Mouse (Mus musculus) frontal cortex, adult (tissue): ENCODE measurements at regions not wholly inside any gene's neighbourhood (a gene's known extent, or its start where the extent isn't known, plus 50 kb on each side); places are given as distances from the start of the nearest gene placed in this dataset.

Experiments used
- ATAC-seq: cut with Nextera tagmentation; 2 replicates; pipeline ENCODE4 v1.9.2; 2017; ENCODE audit warnings: mild to moderate bottlenecking, moderate library complexity, mixed read lengths; ENCODE audit not compliant: low TSS enrichment

DNA sequence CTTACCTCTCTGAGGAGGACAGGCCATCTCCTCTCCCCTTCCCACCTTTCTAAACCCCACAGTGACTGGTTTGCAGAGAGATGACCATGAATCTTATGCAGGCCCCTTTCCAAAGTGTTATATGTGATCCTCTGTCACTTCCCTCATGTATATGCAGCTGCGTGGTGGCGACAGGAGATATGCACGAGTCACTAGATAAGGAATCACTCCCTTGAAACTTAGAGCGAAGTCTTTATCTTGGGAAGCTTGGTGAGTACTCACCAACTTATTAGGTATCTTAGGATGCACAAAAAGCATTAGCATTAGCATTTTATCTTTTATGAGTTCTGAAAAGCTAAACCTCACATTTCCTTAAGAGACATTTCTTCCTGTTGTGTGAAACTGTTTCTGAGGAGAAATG is 421.9 kb downstream of the Tmem161b start:
- no peak for ATAC-seq

DNA sequence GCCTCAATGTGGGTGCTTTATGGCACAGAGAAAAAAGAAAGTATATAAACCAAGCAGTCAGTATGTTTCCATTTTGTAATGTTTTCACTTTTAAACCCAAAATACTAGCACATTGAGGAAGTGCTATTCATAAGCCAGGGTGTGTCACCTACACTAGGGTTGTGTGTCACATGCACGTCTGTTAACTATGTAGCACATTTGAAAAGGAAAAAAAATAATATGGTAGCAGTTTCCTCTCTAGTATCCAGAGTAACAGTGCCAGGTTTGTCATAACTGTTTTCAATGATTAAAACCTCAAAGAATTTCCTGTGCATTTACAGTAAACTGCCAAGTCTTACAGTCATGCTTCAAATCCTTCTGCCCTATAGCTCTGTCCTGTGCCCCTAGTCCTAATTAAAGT is 424.8 kb downstream of the Tmem161b start:
- no peak for ATAC-seq

DNA sequence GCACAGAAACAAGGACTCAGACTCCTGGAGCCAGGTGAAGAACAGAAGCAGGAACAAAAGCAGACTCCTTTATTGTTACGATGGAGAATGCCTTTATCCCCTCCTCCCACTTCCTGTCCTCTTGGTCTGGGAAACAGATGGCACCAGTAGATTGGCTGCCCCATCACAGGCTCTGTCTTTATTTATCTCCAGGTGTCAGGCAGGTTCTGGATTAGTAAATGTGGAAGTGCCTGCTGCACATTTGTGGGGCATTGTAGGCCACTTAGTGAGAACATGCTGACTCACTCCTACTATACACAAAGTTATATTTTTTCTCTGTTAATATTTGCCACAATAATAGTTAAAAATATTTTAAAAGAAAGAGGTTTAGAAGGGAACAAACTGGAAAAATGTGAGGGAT is 426.0 kb downstream of the Tmem161b start:
- ATAC-seq = no peak

DNA sequence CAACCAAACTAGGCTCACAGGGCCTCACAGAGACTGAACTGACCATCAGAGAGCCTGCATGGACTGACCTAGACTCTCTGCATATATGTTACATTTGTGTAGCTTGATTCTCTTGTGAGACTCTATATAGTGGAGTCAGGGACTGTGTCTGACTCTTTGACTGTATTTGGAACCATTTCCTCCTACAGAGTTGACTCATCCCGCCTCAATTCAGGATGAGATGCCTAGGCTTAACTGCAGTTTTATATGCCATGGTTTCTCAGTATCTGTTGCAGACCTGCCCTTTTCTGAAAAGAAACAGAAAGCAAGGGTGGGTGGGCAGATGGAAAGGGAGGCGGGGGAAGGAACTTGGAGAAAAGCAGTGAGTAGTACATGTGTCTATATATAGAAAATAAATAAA is 441.9 kb downstream of the Tmem161b start:
- ATAC-seq = peak; percentile 80

DNA sequence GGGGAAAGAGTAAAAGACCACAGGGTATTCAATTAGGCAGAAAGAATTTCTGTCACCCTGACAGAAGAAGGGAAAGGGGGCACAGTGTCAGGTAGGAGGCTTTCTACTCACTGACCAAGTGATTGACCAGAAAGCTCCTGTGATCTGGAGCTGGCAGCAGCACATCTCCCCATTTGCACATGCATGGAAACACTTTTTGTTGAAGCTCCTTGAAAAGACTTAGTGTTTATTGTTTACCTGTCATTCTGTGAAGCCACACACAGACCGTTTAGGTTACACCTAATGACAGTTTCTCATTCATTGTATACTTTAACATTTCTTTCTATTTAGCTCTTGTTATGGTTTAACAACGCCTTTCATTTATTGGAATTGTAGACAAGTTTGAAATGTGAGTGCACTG is 458.9 kb downstream of the Tmem161b start:
- ATAC-seq = no peak

DNA sequence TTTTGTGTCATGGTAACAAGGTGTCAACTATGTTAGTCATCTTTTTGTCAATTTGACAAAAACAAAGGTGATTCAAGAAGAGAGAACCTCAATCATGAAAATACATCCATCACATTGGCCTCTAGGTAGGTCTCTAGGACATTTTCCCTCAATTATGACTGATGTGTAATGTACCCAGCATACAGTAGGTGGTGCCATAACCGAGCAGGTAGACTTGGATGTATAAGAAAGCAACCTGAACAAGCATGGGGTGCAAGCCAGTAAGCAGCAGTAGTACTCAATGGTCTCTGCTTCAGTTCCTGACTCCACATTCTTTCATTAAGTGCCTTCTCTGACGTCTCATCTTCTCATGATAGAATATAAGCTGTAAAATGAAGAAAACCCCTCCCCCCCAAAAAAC is 463.8 kb downstream of the Tmem161b start:
- peak; percentile 82 for ATAC-seq

DNA sequence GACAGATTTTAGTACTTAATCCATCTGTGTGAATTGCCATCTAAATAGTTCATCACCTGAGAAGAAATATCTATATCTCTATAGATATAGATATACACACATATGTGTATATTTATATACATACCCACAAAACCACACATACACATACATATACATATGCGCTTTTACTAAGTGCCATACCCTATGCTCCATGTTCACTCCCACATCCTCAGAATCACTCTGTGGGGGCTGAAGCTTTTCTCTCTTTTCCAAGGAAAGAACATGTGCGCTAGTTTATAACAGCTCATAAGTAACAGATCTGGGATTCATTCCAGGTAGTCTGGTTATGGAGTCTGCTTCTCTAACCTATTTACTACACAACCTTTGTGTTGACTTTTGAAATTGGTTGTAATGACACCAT is 471.4 kb downstream of the Tmem161b start:
- peak; percentile 80 for ATAC-seq

DNA sequence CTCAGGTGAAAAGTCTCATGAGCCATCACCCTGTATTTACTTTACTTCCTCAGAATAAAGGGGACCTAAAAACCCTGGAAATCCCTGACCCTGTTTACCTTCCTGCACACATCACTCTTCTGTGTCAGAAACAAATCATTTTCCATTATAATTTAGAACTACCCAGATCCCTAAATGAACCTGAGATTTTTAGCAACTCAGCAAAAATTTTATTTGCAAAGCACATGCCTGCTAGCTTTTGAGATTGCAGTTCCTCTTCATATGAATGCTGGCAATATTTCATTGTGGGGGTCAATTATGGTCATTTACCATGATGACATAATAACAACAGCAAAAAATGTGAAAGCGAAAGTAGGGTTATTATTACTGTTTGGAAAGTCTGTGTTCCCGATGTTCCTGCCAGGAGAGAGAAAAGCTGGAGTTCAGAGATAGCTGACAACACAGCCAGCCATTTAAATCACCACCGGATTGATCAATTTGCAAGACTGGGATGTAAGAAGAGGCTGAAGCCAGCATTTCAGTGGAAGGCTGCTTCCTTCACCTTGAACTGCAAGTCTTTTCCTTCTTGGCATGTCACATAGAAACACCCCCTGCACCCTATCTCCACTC is 476.5 kb downstream of the Tmem161b start:
- ATAC-seq = no peak

DNA sequence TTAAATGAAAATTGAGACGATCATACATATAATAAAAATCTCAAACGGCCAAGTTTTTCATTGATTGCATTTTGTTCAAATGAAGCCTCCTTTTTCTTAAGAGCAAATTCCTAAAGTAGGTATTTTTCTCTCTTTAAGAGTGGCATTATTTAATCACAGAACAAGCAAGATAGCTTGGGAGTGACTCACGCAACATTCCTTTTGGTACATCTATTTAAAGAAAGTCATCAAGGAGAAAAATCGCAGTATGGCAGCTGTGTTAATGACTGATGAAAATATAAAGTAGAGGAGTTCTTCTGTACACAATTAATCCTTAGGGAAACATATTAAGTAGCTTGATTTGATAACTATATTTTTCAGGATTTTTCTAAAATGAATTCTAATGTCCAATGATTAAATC is 448.0 kb upstream of the Ccnh start:
- ATAC-seq = peak; percentile 72; the same call in 1 of the 2 replicates

DNA sequence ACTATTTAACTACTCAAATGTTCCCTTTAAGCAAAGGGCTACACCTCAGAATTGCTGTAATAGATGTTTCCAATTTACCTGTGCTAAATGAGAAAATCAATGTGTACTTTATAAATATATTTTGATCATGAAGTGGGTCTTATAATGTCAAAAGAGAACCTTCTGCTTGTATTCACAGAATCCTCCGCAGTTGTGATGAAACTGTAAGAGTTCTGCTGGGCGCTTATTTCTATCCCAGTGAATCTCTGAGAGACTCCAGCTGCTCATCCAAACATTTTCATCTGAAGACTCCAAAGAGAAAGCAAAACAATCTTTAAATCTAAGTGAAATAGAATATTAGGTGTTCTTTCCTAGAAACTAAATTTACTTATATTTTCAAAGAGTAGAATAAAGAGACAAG is 440.9 kb upstream of the Ccnh start:
- ATAC-seq = no peak

DNA sequence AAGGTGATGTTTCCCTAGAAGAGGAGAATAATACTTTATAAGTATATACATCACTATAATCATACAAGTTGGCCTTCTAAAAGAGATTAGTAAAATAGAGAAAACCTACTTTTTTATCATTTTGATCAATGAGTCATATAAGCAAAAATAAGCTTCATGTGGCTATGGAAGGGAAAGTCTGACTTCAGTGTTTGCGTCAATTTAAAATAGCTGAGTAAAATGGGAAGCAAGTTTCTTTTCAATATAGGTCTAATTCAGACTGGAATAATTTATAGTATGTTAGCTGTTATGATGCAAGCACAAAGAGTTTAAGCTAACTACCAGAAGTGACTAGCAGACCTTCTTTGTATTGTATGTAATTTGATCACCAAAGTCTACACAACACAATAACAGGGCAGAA is 440.0 kb upstream of the Ccnh start:
- ATAC-seq = no peak

DNA sequence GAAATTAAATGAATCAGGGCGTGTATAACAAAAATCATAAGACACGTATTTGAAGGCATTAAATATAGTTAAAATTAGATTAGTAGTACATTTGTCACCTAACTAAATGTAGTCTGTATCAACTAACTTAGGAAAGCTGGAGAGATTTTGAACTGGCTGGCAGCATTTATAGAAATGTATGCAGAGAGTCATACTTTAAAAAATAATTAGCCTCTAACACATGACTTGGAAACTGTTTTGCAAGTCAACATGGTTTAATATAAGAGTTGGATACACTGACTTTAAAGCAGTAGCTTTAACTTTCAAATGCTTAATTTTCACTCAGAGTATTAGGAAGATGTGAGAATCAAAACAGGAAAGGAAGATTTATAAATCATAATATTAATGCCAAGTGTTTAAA is 439.1 kb upstream of the Ccnh start:
- no peak for ATAC-seq

DNA sequence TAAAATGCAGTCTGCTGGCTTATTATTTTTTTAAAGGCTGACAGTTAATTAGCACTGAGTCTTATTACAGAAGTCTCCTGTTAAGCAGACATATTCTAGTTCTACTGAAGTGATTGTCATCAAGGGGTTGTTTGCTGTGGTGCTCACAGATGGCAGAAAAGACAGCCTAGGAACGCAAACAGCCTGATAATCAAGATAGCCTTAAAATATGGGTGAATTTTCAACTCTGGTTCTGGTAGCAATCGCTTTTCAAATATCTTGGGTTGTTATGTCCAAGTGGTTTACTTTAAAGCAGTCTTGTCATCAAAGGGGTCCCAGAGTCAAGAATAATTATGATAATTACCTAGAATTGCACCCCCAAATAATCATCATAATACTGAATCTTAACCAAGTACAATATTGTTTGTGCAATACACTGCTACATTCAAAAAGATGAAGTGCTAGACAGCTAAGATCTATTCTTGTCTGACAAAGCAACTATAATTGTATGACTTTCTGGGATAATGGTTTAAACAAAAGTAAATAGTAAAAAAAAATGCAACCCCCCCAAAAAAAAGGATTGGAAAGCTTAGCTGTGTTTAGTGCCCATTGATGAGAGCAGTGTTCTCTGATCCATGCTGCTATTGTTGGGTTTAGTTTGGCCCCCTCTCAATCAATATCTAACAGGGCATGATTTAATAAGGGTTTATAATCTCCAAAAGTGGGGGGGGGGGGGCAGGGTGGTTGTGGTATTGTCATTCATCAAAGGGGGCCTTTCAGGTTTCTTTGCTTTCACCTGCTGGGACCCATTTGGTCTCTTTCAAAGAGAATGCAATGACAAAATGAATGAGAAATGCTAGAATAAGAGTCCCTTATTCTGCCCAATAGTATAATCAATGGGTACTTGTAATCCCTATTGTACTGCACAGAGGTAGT is 437.4 kb upstream of the Ccnh start:
- ATAC-seq = no peak

DNA sequence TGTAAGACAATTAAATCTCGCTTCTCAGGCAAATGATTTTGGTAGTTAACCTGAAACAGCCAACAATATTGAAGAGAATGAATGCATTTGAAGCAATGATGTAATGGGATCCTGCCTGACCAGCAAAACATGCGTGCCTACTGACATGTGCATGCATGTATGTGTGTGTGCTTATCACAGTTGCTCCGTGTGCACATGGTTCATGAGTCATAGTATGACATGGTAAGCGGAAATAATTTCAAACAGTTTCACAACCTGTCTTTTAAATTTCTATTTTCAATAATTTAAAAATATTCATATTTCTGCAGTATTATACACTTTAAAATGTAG is 436.8 kb upstream of the Ccnh start:
- no peak for ATAC-seq

DNA sequence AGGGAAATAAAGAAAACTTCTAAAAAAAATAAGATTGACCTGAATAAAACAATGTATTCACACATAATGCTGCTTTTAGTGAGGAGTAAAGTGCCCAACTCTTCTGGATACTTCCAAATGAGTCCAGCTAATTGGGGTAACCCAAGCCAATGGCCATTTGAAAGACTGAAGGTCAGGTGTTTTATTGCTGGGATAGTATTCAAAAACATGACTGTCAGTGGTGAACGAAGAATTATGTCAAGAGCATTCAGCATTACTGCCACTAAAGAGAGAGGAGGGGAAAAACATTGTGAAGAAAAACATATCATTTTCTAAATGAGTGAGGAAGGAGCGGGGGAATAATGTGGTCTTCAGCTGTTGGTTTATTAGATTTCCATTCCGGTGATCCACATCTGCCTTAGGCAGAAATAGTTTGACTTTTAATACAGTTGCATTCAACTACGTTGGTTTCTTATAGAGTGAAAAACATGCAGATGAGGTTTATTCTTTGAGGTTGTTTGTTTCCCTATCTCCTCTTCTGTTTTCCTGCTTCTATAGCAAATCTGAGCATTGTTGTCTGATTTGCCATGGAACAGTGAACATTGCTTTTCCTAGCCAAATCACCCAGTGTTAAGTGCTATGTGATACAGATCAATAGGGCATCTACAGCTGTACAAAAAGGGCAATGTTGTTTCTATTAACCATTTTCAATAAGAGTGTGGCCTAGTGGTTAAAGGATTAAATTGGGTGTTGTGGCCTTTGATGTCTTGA is 435.3 kb upstream of the Ccnh start:
- ATAC-seq = no peak

DNA sequence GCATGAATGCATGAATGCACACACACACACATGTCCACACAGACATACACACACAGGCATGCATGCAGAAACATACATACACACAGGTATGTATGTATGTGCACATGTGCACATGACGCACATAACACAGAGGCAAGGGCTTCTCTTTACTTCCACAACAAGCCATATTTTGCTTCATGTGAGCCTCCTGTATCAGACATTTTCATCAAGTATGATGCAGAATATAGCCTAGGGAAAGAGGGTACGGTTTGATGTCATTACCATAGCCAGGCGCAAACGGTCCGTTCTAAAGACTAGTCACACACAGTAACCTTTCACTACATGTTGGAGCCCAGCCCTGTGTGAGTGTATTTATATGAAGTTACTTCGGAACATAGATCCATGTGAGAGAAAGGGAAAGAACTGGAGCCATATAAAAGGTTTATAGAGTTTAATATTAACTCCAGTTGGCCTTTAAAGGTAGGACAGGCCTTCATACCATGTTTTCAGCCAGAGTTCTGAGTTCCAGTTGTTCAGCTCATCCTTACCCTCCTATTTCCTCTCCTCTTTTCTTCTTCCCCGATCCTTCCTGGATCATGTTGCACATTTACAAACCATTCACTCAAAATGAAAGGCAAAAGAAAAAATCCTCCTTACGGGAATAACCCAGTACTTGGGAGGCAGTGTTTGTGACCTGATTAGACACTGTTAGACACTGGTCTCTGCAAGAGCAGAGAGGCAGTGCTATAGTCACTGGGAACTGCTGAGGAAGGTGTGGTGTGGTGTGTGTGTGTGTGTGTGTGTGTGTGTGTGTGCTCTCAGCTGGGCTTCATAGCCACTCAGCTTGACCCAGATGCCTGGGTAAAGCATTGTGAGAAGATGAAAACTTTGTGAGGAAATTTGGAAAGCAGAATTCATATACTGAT is 434.1 kb upstream of the Ccnh start:
- ATAC-seq = peak; percentile 21; the same call in 1 of the 2 replicates

DNA sequence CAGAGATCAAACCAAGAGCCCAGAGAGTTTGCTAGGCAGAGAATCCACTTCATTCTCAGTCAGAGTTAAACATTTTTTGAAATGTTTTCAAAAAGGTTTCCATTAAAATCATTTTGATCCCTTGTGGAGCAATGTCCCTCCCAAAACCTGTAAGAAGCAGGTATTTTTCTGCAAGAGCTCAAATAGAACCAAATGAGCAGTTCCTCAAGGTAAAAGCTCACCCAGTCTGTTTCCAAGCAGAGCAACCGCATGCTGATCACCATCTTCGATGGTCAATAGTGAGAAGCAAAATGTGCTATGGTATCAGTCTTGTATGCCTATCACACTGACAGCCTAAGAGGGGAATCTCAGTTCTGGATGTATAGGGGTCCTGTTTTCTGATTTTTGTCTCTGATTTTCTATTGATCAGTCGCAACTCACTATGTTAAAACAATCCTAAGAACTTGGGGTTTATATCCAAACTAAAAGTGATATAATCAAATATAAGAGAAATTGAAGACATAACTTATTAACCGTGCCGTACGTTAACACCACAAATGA is 432.3 kb upstream of the Ccnh start:
- ATAC-seq = no peak

DNA sequence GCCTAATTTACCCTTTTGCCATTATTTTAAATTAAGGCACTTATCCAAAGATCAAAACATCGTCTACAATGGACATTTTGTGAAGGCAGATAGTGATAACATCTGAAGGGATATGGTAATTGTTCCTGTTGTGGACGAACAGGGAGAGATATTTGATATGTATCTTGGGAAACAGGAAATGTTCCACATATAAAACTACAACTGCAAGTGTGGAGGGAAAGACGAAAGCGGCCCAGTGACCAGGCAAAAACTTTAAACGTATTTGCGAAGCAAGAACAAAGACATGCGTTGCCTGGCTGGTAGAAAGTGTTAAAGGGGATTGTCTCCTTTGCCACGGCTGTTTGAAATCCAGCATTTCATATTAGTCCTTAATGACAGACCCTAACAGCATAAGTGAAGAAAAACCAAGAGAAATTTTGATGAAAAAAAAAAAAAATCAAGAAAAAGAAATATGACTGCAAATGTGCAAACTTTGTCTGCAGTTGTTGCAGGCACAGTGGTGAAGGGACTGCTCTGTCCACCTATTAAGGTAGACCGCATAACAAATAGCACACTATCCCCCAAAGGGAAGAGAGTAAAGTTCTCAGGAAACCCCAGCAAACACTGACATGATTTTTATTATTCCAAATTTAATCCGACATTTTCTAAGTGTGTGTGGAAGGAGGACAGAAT is 431.2 kb upstream of the Ccnh start:
- peak; percentile 29 for ATAC-seq

DNA sequence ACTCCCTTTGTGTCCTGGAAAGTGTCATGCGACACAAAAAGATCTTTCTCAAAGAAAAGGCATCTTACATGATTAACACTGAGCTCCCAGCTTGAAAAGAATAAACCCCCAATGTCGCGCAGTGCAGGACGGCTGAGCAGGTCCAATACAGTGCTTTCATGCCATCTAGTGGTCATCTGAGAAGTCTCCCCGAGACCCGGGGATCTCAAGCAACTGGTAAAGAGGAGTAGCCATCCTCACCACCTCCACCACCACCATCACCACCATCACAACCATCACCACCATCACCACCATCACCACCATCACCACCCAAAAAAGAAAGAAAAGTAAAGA is 430.7 kb upstream of the Ccnh start:
- peak; percentile 82 for ATAC-seq

DNA sequence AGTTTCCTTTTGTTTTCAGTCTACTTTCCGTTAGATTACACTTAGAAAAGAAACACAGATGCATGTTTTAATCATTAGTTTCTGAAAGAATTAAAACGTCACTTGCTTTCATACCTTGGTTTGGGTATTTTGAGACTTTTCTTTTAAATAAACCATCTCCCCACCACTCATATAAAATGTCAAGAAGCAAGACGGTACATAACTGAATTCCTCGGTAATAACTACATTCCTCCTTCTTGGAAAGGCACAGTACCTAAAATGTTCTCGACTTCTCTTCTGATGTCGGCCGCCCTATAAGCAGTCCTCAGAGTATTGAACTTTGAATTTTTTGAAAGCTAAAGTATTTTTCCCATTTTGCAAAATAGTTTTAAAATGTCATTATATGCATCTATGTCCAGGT is 430.1 kb upstream of the Ccnh start:
- no peak for ATAC-seq

DNA sequence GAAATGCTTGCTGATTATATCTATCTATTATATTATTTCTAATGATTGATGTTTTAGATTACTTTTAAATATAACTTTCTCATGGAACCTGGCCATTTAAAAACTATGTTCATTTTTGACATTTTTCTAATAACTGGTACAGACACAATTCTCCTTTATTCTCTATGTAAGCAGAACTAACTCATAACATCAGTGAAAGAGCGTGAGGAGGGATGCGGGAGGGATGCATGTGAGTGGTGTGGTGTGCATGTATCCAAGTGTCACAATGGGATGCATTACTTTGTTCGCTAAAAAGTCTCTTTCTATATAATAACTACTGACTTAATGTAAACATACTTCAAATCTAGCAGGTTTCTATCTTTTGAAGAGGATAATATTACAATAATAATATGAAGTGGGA is 428.7 kb upstream of the Ccnh start:
- ATAC-seq = no peak
